Mouse (Mus musculus) B cell, adult 2 months (primary cell): ENCODE results near the gene Tas1r3.

Source experiments
- DNase-seq, 2 experiments: peaks; one replicate each; pipeline ENCODE4 v3.0.0; 2022

The Tas1r3 gene

GRCm38 (mm10) chr4:155886330-155886729, 23.2 kb upstream of the Tas1r3 start:
- no peak for DNase-seq

- no peak for DNase-seq
Measured at GRCm38 (mm10) chr4:155883587-155883986, 20.4 kb upstream of the Tas1r3 start.

GRCm38 (mm10) chr4:155871404-155871803, 8.2 kb upstream of the Tas1r3 start:
- no peak for DNase-seq

GRCm38 (mm10) chr4:155869317-155870033, 6.3 kb upstream of the Tas1r3 start, which contains the start of the genes Cptp and Ints11:
Gene Cptp, minus strand, starts transcription at chr4:155869440.
Gene Ints11, plus strand, starts transcription at chr4:155869546.
- DNase-seq = peak; percentile 96

GRCm38 (mm10) chr4:155868614-155869298, 5.6 kb upstream of the Tas1r3 start:
- no peak for DNase-seq

- no peak for DNase-seq
Measured at GRCm38 (mm10) chr4:155861787-155862186, 1.4 kb downstream of the Tas1r3 start.

GRCm38 (mm10) chr4:155859318-155859717, 3.8 kb downstream of the Tas1r3 start:
- no peak for DNase-seq

GRCm38 (mm10) chr4:155856881-155857280, 6.3 kb downstream of the Tas1r3 start:
- DNase-seq = no peak

GRCm38 (mm10) chr4:155856071-155856470, 7.1 kb downstream of the Tas1r3 start:
- no peak for DNase-seq

GRCm38 (mm10) chr4:155854991-155855390, 8.2 kb downstream of the Tas1r3 start:
- no peak for DNase-seq

- DNase-seq = no peak
Measured at GRCm38 (mm10) chr4:155853421-155853820, 9.7 kb downstream of the Tas1r3 start.

GRCm38 (mm10) chr4:155851951-155852411, 11.2 kb downstream of the Tas1r3 start:
- no peak for DNase-seq

- no peak for DNase-seq
Measured at GRCm38 (mm10) chr4:155851368-155851767, 11.8 kb downstream of the Tas1r3 start.

GRCm38 (mm10) chr4:155849792-155850451, 13.2 kb downstream of the Tas1r3 start:
- DNase-seq = no peak

- no peak for DNase-seq
Measured at GRCm38 (mm10) chr4:155849391-155849790, 13.8 kb downstream of the Tas1r3 start.

- no peak for DNase-seq
Measured at GRCm38 (mm10) chr4:155848434-155849095, 14.6 kb downstream of the Tas1r3 start.

- DNase-seq = peak; percentile 31 to 42
Measured at GRCm38 (mm10) chr4:155847591-155848352, 15.4 kb downstream of the Tas1r3 start.

- DNase-seq = peak; percentile 97 to 99
Measured at GRCm38 (mm10) chr4:155846871-155847578, 16.1 kb downstream of the Tas1r3 start, which contains the start of gene Dvl1. Gene Dvl1, plus strand, starts transcription at chr4:155847402.

- no peak for DNase-seq
Measured at GRCm38 (mm10) chr4:155843231-155843630, 19.9 kb downstream of the Tas1r3 start.

- DNase-seq = peak; percentile 39 to 42
Measured at GRCm38 (mm10) chr4:155841651-155842270, 21.4 kb downstream of the Tas1r3 start.

GRCm38 (mm10) chr4:155841003-155841454, 22.1 kb downstream of the Tas1r3 start:
- peak; percentile 78 to 80 for DNase-seq
